Mouse (Mus musculus): Measurements from ENCODE around the gene Slc25a11. TPM values are rescaled to one million over a fixed set of nuclear protein-coding genes. Genes with fewer than 3 reads are reported as not detected.

Gene Slc25a11
- total RNA-seq (2023): 63.0 to 77.8 TPM (median 66.3 TPM) in 4 replicates

GRCm38 (mm10) chr11:70646691-70647650, at the start of gene Slc25a11, which contains the start of gene Rnf167:
Gene Slc25a11, minus strand, starts transcription at chr11:70647479.
Gene Rnf167, plus strand, starts transcription at chr11:70647235.

DNA sequence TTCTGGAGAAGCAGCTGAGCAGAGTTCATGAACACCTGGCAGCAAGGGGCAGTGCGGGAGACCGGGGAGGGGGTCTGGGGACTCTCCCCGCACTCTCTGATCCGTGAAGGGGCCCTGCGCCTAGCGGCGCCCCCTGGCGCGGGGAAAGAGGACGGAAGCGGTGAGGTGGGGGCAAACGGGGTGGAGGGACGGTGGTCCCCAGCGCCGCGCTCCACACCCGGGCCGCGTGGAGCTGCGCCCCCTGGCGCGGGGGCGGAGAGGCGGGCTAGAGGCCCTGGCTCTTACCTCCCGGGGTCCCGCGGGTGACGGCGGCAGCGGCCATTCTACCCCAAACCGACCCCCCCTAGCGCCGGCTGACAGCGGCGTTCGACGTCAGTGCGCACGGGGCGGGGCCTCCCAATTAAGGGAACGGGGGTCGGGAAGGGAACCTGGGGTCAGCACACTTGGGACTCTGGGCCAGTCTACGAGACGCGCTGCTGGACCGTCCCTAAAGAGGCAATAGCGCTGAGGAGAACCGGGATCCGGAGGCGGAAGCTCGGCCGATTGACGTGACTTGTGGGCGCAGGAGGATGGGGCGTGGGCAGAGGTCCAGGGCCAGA, 40.4 kb upstream of the Slc25a11 start, which contains the start of gene Camta2:
Gene Camta2, minus strand, starts transcription at position 505 of the 599 bp plus-strand sequence.

DNA sequence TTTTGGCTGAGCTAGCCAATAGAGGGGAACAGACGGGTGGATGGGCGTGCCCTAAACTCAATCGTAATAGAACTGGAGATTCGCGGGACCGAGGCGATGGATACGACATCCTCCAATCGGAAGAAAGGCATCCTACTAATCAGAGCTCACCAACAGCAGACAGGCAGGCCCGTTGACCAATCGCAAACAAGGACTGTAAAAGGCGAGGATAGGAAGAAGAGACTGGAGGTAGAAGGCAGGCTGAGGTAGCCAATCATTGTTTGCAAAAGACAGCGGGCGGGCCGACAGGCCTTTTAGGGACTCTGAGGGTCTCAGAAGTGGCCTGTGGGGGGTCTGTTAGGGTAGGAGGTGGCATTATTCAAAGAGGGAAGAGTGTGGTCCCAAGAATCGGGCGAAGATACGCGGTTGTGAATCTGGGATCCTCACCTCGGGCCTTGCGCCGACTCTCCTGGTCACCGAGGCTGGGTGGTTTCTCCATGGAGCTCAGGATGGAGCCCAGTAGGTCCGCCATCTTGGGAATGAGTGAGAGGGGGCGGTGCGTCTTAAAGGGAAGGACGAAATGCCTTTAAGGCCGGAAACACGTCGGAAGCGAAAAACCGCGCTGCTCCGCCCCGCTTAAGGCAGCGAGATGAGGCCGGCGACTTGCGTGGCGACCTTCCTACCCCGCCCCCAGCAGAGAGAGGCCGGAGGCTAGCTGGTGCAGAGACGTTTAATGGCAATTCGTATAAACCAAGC, 21.7 kb upstream of the Slc25a11 start, which contains the start of gene Spag7:
Gene Spag7, minus strand, starts transcription at position 646 of the 735 bp plus-strand sequence.

DNA sequence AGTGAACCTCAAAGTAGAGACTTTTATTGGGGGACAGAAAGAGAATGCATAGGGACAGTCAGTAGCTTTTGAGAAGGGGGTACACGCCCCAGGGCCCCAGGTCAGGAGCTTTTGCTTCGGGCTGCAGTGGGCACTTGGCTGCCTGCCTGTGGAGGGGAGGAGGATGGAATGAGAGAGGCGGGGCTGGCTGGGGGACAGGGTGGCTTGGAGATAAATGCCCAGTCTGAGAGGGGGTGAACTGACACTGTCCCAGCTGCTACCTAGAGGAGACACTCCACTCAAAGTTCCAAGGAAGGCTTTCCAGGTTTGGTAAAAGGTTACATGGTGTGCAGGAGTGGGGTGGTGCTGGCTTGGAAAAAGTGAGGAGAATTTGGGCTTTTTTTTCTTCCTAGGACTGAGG, 9.7 kb upstream of the Slc25a11 start, which contains the start of gene Eno3:
Gene Eno3, plus strand, starts transcription at position 239 of the 400 bp plus-strand sequence.

DNA sequence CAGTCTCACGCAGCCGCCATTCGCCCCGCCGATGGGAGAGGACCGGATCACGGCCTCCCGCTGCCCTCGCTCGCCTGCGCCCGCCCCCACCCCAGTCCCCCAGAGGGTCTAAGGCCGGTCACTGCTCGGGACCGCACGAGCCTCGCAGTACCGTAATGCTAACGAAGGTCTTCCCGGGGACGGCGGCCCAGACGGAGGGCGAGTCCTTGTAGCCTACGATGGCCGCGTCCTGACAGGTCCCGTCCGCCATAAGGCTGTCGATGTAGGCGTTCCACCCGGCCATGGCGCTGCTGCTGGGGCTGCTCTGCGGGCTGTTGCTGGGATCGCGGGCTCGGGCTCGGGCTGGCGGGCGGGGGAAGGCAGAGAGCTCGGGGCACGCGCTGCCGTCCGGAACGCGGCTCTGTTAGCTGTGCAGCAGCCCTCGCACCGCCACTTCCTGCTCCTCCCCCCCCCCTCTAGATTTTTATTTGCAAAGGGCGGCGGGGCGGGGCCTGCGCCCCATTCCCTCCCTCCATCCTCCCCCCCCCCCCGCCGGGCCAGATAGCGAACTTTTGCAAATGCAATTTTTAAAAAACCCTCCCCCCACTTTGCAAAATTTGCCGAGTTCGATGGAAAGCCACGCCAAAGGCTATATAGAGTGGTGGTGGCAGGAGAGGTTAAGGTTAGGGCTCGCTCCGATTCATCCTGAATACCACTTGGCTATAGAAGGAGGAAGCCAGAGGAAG, 7.1 kb upstream of the Slc25a11 start, which contains the start of gene Pfn1:
Gene Pfn1, minus strand, starts transcription at position 447 of the 725 bp plus-strand sequence.

DNA sequence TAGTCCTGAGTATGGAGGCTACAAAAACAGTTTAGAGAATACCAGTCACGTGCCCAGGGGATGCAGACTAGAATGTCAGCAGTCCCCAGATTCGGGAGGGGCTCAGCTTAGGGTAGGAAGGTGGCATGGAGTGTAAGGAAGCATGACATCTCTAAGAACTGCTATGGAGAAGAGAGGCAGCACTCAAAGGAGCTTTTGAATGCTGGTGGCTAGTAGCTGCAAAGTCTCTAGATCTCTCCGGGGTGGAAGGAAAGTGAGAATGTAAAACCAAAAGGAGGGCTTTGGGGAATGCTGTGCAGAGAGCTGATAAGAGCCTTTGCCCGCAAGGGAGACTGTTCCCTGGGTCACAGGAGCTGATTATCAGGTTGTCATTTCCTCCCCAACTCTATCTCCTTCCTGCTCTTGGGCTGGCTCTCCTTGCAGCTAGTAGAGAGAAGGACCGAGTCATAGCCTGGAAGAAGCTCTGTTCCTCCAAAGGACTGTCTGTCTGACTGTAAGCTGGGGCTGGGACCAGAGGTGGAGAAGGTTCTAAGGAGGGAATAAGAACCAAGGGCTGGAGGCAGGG, 8.5 kb downstream of the Slc25a11 start, which contains the start of gene Gp1ba:
Gene Gp1ba, plus strand, starts transcription at position 409 of the 565 bp plus-strand sequence.

DNA sequence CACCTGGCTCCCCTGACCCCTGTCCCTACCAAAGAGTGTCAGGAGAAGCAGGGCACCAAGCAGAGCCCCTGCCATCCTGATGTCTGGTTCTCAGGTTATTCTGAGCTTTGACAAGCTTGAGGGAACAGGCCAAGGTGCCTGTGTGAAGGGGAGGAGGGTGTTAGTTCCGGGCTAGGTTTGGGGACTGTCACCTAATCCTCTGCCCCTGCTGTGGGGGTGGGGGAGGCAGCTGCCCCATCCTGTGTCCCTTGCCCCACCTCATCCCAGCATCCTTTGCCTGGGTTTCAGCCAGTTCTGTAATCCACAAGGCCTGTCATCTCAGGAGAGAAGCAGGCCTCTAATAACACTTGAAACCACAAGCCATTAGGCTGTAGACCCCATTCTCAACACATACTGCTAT, 28.2 kb downstream of the Slc25a11 start, which contains the start of gene Chrne:
Gene Chrne, minus strand, starts transcription at position 116 of the 400 bp plus-strand sequence.

DNA sequence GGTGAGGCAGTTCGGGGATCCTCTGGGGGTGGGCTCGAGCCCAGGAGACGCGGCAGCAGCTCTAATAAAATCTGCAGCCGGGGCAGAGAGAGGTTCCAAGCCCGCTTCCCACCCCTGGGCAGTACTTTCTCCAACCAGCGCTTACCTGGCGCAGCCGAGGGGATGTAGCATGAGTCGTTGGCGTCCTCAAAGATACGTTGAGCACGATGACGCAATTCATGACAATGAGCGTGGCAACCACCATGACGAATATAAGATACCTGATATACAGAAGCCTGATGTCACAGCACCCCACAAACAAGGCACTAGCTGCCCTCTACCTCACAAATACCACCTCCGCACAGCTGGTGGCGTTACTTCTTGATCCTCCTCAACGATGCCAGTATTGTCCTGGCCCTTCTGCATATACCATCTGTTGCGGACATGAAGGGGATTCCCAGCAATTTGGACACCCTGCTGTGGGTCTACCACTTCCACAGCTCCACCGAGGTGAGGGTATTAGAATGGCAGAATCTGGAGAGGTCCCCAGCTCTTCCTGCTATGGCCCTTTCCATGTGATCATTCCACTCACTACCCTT, 31.7 kb downstream of the Slc25a11 start, which contains the start of gene 4930544D05Rik:
Gene 4930544D05Rik, plus strand, starts transcription at position 333 of the 578 bp plus-strand sequence.

Other genes with a start within 250 kb of the Slc25a11 start
- 26.2 to 28.3 TPM (median 27.4 TPM) in 4 replicates for gene Pelp1, start 237.4 kb downstream of the Slc25a11 start, total RNA-seq (2023)
- 96.8 to 105 TPM (median 102 TPM) in 4 replicates for gene Arrb2, start 214.8 kb downstream of the Slc25a11 start, total RNA-seq (2023)
- 41.2 to 54.4 TPM (median 43.1 TPM) in 4 replicates for gene Med11, start 195.6 kb downstream of the Slc25a11 start, total RNA-seq (2023)
- gene Zmynd15, start 188.0 kb downstream of the Slc25a11 start, total RNA-seq (2023): 0.41 to 3.1 TPM (median 0.87 TPM) in 4 replicates
- gene Cxcl16, start 187.5 kb downstream of the Slc25a11 start, total RNA-seq (2023): 8.6 to 11.2 TPM (median 9.8 TPM) in 4 replicates
- gene Tm4sf5, start 142.2 kb downstream of the Slc25a11 start, total RNA-seq (2023): not detected in 4 replicates
- gene Vmo1, start 132.9 kb downstream of the Slc25a11 start, total RNA-seq (2023): not detected in 4 replicates
- gene Gltpd2, start 128.3 kb downstream of the Slc25a11 start, total RNA-seq (2023): not detected in 4 replicates
- 123 to 130 TPM (median 128 TPM) in 4 replicates for gene Psmb6, start 122.1 kb downstream of the Slc25a11 start, total RNA-seq (2023)
- not detected in 4 replicates for gene Gm40193, start 114.5 kb downstream of the Slc25a11 start, total RNA-seq (2023)
- 3.6 to 6.9 TPM (median 4.8 TPM) in 4 replicates for gene Pld2, start 107.4 kb downstream of the Slc25a11 start, total RNA-seq (2023)
- gene Mink1, start 84.6 kb downstream of the Slc25a11 start, total RNA-seq (2023): 83.2 to 99.3 TPM (median 92.6 TPM) in 4 replicates
- not detected in 4 replicates for gene 4930544D05Rik, start 31.6 kb downstream of the Slc25a11 start, total RNA-seq (2023)
- 2.2 TPM in 1 of 4 replicates, not detected in the others for gene Chrne, start 28.3 kb downstream of the Slc25a11 start, total RNA-seq (2023)
- not detected in 4 replicates for gene Gp1ba, start 8.4 kb downstream of the Slc25a11 start, total RNA-seq (2023)
- gene Rnf167, start 244 bp downstream of the Slc25a11 start, total RNA-seq (2023): 191 to 209 TPM (median 198 TPM) in 4 replicates
- gene Pfn1, start 7.2 kb upstream of the Slc25a11 start, total RNA-seq (2023): 1,311 to 1,415 TPM (median 1,337 TPM) in 4 replicates
- 27.9 to 35.0 TPM (median 31.9 TPM) in 4 replicates for gene Eno3, start 9.7 kb upstream of the Slc25a11 start, total RNA-seq (2023)
- gene Spag7, start 21.9 kb upstream of the Slc25a11 start, total RNA-seq (2023): 34.1 to 44.3 TPM (median 40.2 TPM) in 4 replicates
- gene Camta2, start 40.6 kb upstream of the Slc25a11 start, total RNA-seq (2023): 60.2 to 85.3 TPM (median 65.6 TPM) in 4 replicates
- 1.4 to 2.5 TPM (median 2.2 TPM) in 4 replicates for gene Inca1, start 52.7 kb upstream of the Slc25a11 start, total RNA-seq (2023)
- 27.1 to 33.9 TPM (median 29.3 TPM) in 4 replicates for gene Kif1c, start 53.1 kb upstream of the Slc25a11 start, total RNA-seq (2023)
- 1.9 to 2.7 TPM (median 2.2 TPM) in 4 replicates for gene Zfp3, start 116.7 kb upstream of the Slc25a11 start, total RNA-seq (2023)
- gene Scimp, start 165.1 kb upstream of the Slc25a11 start, total RNA-seq (2023): 22.2 to 27.1 TPM (median 23.6 TPM) in 4 replicates
- 55.4 to 60.1 TPM (median 57.9 TPM) in 4 replicates for gene Rabep1, start 197.3 kb upstream of the Slc25a11 start, total RNA-seq (2023)